Comparison of ENCODE assay signal across 9 mouse cellular contexts in genomic region chr7:62232076-62232475, GRCm38 (mm10).
A peak's percentile ranks its signal among the peaks of the same experiment; 100 is the strongest.
DNase-seq lines count a peak whose midpoint lies in the region; ATAC-seq and TF ChIP-seq lines count a peak whose summit lies in the region.
"Had no signal": no experiment of that assay in that cellular context is flagged by ENCODE, and none has a peak within 500 bp of the region (broad histone marks: within the 10 kb centered on the region; RNA-seq: fewer than 3 reads in every experiment).

No protein-coding gene starts in this region.

- no peaks in the 10 kb centered on the region for H3K27me3 ChIP-seq in lung, postnatal 0 days (replicated peaks; ENCODE audit: insufficient read depth, low read length)
- no peaks in the 10 kb centered on the region for H3K27me3 ChIP-seq in hindbrain, embryonic 16.5 days (replicated peaks; ENCODE audit: control insufficient read depth, insufficient read depth, low read length)
- H3K27me3 ChIP-seq in stomach, embryonic 16.5 days (ENCODE audit: control insufficient read depth, insufficient read depth, low read length), result no peaks in the 10 kb centered on the region

- no peak for ATAC-seq in lung, postnatal 0 days
- ATAC-seq in hindbrain, embryonic 16.5 days, result no peak
- ATAC-seq in stomach, embryonic 16.5 days (ENCODE audit: insufficient read depth, low FRiP score), result peak; percentile 30; the same call in 1 of the 2 replicates

- H3K4me1 ChIP-seq in lung, postnatal 0 days (ENCODE audit: insufficient read depth, low read depth, low read length), result no peaks in the 10 kb centered on the region
- no peaks in the 10 kb centered on the region; the same call in 1 of the 2 replicates for H3K4me1 ChIP-seq in hindbrain, embryonic 16.5 days (ENCODE audit: control insufficient read depth, insufficient read depth, low read depth, low read length)
- H3K4me1 ChIP-seq in stomach, embryonic 16.5 days (ENCODE audit: control insufficient read depth, insufficient read depth, low read length), result no peaks in the 10 kb centered on the region; the same call in 1 of the 2 replicates

- H3K27ac ChIP-seq in lung, postnatal 0 days (ENCODE audit: low read length), result no peak overlapping the region
- peak overlapping the region; percentile 72; the same call in 1 of the 2 replicates for H3K27ac ChIP-seq in hindbrain, embryonic 16.5 days (ENCODE audit: low read depth, low read length)
- H3K27ac ChIP-seq in stomach, embryonic 16.5 days (ENCODE audit: low read length), result no peak overlapping the region; the same call in 1 of the 2 replicates

- H3K36me3 ChIP-seq in lung, postnatal 0 days (ENCODE audit: insufficient read depth, low read length), result no peaks in the 10 kb centered on the region
- H3K36me3 ChIP-seq in hindbrain, embryonic 16.5 days (ENCODE audit: control insufficient read depth, insufficient read depth, low read length), result no peaks in the 10 kb centered on the region
- H3K36me3 ChIP-seq in stomach, embryonic 16.5 days (ENCODE audit: control insufficient read depth, insufficient read depth, low read length), result no peaks in the 10 kb centered on the region

- H3K4me2 ChIP-seq in lung, postnatal 0 days (replicated peaks; ENCODE audit: low read depth, low read length), result 0 out of 2 replicates have a peak overlapping the region, but pooled peaks have one; percentile 49
- no peak overlapping the region for H3K4me2 ChIP-seq in hindbrain, embryonic 16.5 days (ENCODE audit: low read length)
- 0 out of 2 replicates have a peak overlapping the region, but pooled peaks have one; percentile 35 for H3K4me2 ChIP-seq in stomach, embryonic 16.5 days (ENCODE audit: low read depth, low read length)

- 36% methylated on average over 5 of the region's 5 CpGs for WGBS in lung, postnatal 0 days
- 59% methylated on average over 5 of the region's 5 CpGs for WGBS in hindbrain, embryonic 16.5 days
- 39% methylated on average over 5 of the region's 5 CpGs for WGBS in stomach, embryonic 16.5 days

- TF ChIP-seq EP300 in lung, postnatal 0 days (IDR thresholded peaks at IDR 0.05), result no peak

- no peak for TF ChIP-seq CTCF in lung, postnatal 0 days (IDR thresholded peaks at IDR 0.05)

- H3K9me3 ChIP-seq in lung, postnatal 0 days (ENCODE audit: low read length), result no peaks in the 10 kb centered on the region
- no peaks in the 10 kb centered on the region; the same call in none of the 2 replicates for H3K9me3 ChIP-seq in hindbrain, embryonic 16.5 days (ENCODE audit: control insufficient read depth, low read length)
- H3K9me3 ChIP-seq in stomach, embryonic 16.5 days (replicated peaks; ENCODE audit: control insufficient read depth, low read length), result no peaks in the 10 kb centered on the region

- H3K9ac ChIP-seq in lung, postnatal 0 days (replicated peaks; ENCODE audit: low read depth), result no peak overlapping the region
- H3K9ac ChIP-seq in hindbrain, embryonic 16.5 days (ENCODE audit: low read depth, low read length), result no peak overlapping the region
- no peak overlapping the region for H3K9ac ChIP-seq in stomach, embryonic 16.5 days (ENCODE audit: low read length)

- DNase-seq in embryo, embryonic 11 days, result peak; percentile 5
- DNase-seq in embryo, embryonic 10 days (ENCODE audit: low spot score), result no peak
- DNase-seq in lung, postnatal 0 days (ENCODE audit: low spot score), result peak; percentile 27
- DNase-seq in lung, postnatal 14 days, result no peak
- no peak for DNase-seq in layer of hippocampus, adult 9-11 months
- no peak for DNase-seq in cerebellum, postnatal 14 days
- DNase-seq: heart, postnatal 4 days had no signal

- H3K4me3 ChIP-seq in lung, postnatal 0 days (ENCODE audit: low read depth, low read length), result no peak overlapping the region
- no peak overlapping the region for H3K4me3 ChIP-seq in hindbrain, embryonic 16.5 days (ENCODE audit: low read length)
- H3K4me3 ChIP-seq in stomach, embryonic 16.5 days (replicated peaks; ENCODE audit: low read length), result no peak overlapping the region

Comparison
In these comparisons a context has a peak if more than half of its experiments do, and no peak if none do; other contexts are left out.
1. DNase-seq: peak in embryo, embryonic 11 days (single experiment) and lung, postnatal 0 days (single experiment); none in embryo, embryonic 10 days (single experiment), lung, postnatal 14 days (single experiment), layer of hippocampus, adult 9-11 months (single experiment) and cerebellum, postnatal 14 days (0 of 2).